Mouse (Mus musculus) macrophage (primary cell): ENCODE results near the gene Eif4e3. TPM values are rescaled to one million over a fixed set of nuclear protein-coding genes. Genes with fewer than 3 reads are reported as not detected.
A peak's percentile ranks its signal among the peaks of the same experiment; 100 is the strongest.

Experiments used
- H3K27ac ChIP-seq: fragments of 350-480 bp; formaldehyde crosslinking; 2 replicates; pipeline ENCODE4 v1.9.0; 2021
- H3K36me3 ChIP-seq: fragments of 350-480 bp; formaldehyde crosslinking; 2 replicates; pipeline ENCODE4 v1.9.0; 2021; ENCODE audit errors: inconsistent target
- H3K4me3 ChIP-seq: fragments of 350-480 bp; formaldehyde crosslinking; 2 replicates; pipeline ENCODE4 v1.9.0; 2021; ENCODE audit errors: inconsistent target
- H3K79me2 ChIP-seq: fragments of 350-480 bp; formaldehyde crosslinking; 2 replicates; pipeline ENCODE4 v1.9.0; 2021; ENCODE audit errors: inconsistent target
- WGBS: methylation state at CpG from one replicate; pipeline ENCODE4 v1.1.7; 2026; ENCODE audit warnings: inconsistent platforms; ENCODE audit not compliant: missing documents; 5-methylcytosine and 5-hydroxymethylcytosine counted together
- polyA plus RNA-seq: library from polyadenylated mRNA; stranded (reverse); fragments of 250-400 nt; gene quantifications from 3 replicates; pipeline ENCODE4 v1.2.4, GENCODE M21; 2018; ENCODE audit warnings: inconsistent platforms

The Eif4e3 gene
- polyA plus RNA-seq, 1 experiment from 2014 or later: 25.3 TPM

DNA sequence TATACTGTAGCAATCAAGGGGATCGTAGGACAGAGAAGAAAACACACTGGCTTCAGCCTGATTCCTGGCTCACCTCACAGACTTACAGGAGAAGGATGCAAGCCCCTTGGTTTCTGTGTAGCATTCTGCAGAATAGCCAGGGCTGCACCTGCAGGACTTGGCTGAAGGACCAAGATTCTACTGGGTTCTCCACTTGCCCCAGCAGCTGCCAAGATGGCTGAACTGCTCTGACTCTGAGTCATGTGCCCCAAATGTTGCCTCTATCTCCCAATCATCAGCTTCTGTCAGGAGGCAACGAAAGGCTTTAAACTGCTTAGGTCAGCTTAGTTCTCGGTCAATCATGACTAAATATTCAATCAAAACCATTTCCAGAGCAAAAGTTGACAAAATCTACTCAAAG lies 42.0 kb downstream of the Eif4e3 start:
- 96% methylated on average over 3 of the region's 3 CpGs for WGBS
- Histone ChIP-seq H3K79me2 (no peaks in the 10 kb centered on the region), H3K4me3 (no peak overlapping the region), H3K36me3 (peaks cover 12% of the 10 kb centered on the region; the same call in 1 of the 2 replicates), H3K27ac (no peak overlapping the region)

GRCm38 (mm10) chr6:99623641-99624040 lies 42.9 kb downstream of the Eif4e3 start:
- Histone ChIP-seq H3K79me2 (no peaks in the 10 kb centered on the region), H3K27ac (no peak overlapping the region), H3K4me3 (no peak overlapping the region), H3K36me3 (peaks cover 3% of the 10 kb centered on the region; the same call in 1 of the 2 replicates)
- 83% methylated on average over 5 of the region's 6 CpGs for WGBS

- no peaks in the 10 kb centered on the region for H3K79me2 ChIP-seq
- no peaks in the 10 kb centered on the region for H3K36me3 ChIP-seq
- H3K4me3 ChIP-seq: no peak overlapping the region
- no peak overlapping the region for H3K27ac ChIP-seq
- WGBS: 88% methylated on average over 4 of the region's 4 CpGs
Measured at GRCm38 (mm10) chr6:99621167-99621566, 45.4 kb downstream of the Eif4e3 start.

GRCm38 (mm10) chr6:99620471-99620870 lies 46.1 kb downstream of the Eif4e3 start:
- WGBS: 6% methylated on average over 5 of the region's 7 CpGs
- Histone ChIP-seq H3K27ac (peak overlapping the region; percentile 69), H3K36me3 (no peaks in the 10 kb centered on the region), H3K79me2 (no peaks in the 10 kb centered on the region), H3K4me3 (no peak overlapping the region; the same call in 1 of the 2 replicates)

GRCm38 (mm10) chr6:99619964-99620363 lies 46.6 kb downstream of the Eif4e3 start:
- no peak overlapping the region; the same call in 1 of the 2 replicates for H3K4me3 ChIP-seq
- H3K27ac ChIP-seq: peak overlapping the region; percentile 69
- WGBS: 16% methylated on average over 8 of the region's 8 CpGs
- no peaks in the 10 kb centered on the region for H3K79me2 ChIP-seq
- H3K36me3 ChIP-seq: no peaks in the 10 kb centered on the region

- Histone ChIP-seq H3K79me2 (no peaks in the 10 kb centered on the region), H3K36me3 (no peaks in the 10 kb centered on the region), H3K4me3 (no peak overlapping the region), H3K27ac (peak overlapping the region; percentile 69)
- WGBS: 12% methylated on average over 8 of the region's 8 CpGs
Measured at GRCm38 (mm10) chr6:99619466-99619865, 47.1 kb downstream of the Eif4e3 start.

GRCm38 (mm10) chr6:99617867-99618266 lies 48.7 kb downstream of the Eif4e3 start:
- peak overlapping the region; percentile 53 for H3K27ac ChIP-seq
- H3K79me2 ChIP-seq: no peaks in the 10 kb centered on the region
- H3K36me3 ChIP-seq: no peaks in the 10 kb centered on the region
- no peak overlapping the region for H3K4me3 ChIP-seq
- WGBS: 93% methylated on average over 7 of the region's 7 CpGs

- Histone ChIP-seq H3K27ac (peak overlapping the region; percentile 53), H3K79me2 (no peaks in the 10 kb centered on the region), H3K4me3 (no peak overlapping the region), H3K36me3 (no peaks in the 10 kb centered on the region)
- 30% methylated on average over 1 of the region's 1 CpGs for WGBS
Measured at GRCm38 (mm10) chr6:99617415-99617814, 49.2 kb downstream of the Eif4e3 start.

GRCm38 (mm10) chr6:99615272-99615751 lies 51.3 kb downstream of the Eif4e3 start:
- H3K36me3 ChIP-seq: no peaks in the 10 kb centered on the region
- no peak overlapping the region for H3K27ac ChIP-seq
- no peaks in the 10 kb centered on the region for H3K79me2 ChIP-seq
- 95% methylated on average over 10 of the region's 10 CpGs for WGBS
- H3K4me3 ChIP-seq: no peak overlapping the region

DNA sequence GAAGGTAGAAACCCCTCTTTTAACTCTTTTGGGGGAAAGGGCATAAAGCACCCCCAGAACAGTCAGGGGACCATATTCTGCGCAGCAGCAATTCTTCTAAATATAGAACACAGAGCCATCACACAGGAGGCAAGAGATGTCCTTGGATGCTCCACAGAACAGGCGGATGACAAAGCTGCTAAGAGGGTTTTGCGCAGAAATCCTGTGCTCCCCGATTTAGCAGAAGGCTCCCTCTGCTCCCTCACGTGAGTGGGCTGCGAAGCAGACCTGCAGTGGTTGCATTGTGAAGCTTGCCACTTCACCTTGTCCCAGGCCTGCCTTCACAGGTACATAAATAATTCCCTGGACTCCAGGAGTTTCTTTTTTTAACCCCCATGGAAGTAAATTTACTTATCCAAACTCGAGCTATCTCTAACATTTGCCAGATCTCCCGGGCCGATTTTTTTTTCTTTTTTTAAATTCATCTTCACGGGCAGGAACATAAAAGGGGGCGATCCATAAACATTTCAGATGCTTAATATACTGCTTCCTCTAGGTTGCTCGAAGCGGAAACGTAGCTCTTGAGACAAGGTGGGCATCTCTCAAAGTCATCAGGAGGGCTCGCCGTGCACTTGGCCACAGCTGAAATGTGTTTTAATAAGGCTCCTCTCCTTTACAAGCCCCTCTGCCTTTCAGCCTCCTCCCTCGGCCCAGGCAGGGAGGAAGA lies 51.9 kb downstream of the Eif4e3 start:
- Histone ChIP-seq H3K4me3 (no peak overlapping the region), H3K79me2 (no peaks in the 10 kb centered on the region), H3K36me3 (no peaks in the 10 kb centered on the region), H3K27ac (no peak overlapping the region)
- 88% methylated on average over 17 of the region's 17 CpGs for WGBS

- WGBS: 77% methylated on average over 6 of the region's 6 CpGs
- Histone ChIP-seq H3K4me3 (no peak overlapping the region), H3K27ac (no peak overlapping the region), H3K79me2 (no peaks in the 10 kb centered on the region), H3K36me3 (no peaks in the 10 kb centered on the region)
Measured at GRCm38 (mm10) chr6:99611866-99612265, 54.7 kb downstream of the Eif4e3 start.

GRCm38 (mm10) chr6:99610454-99611427 lies 55.8 kb downstream of the Eif4e3 start:
- Histone ChIP-seq H3K36me3 (no peaks in the 10 kb centered on the region), H3K79me2 (no peaks in the 10 kb centered on the region), H3K4me3 (no peak overlapping the region), H3K27ac (peak overlapping the region; percentile 31)
- 5% methylated on average over 14 of the region's 14 CpGs for WGBS

DNA sequence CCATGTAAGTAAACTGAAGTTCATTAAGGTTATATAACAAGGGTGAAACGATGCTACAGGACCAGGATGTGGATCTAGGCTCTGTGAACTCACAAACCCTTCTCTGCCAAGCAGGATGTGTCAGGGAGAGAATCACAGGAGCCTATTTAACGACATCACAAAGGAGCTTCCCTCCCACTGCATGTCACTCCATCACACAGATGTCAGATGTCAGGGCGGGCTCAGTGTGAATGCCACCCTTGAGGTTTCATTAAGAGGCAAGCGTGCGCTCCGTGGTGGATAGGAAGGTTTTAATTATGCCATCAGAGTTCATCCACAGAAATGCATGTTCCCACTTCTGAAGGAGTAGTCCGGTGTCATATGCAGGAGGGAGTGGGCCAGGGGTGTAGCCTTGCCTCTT lies 60.5 kb downstream of the Eif4e3 start:
- no peaks in the 10 kb centered on the region for H3K36me3 ChIP-seq
- WGBS: 95% methylated on average over 7 of the region's 7 CpGs
- no peak overlapping the region for H3K27ac ChIP-seq
- H3K4me3 ChIP-seq: no peak overlapping the region
- H3K79me2 ChIP-seq: no peaks in the 10 kb centered on the region

GRCm38 (mm10) chr6:99604758-99605157 lies 61.8 kb downstream of the Eif4e3 start:
- WGBS: 49% methylated on average over 2 of the region's 2 CpGs

GRCm38 (mm10) chr6:99602434-99602833 lies 64.1 kb downstream of the Eif4e3 start:
- H3K36me3 ChIP-seq: no peaks in the 10 kb centered on the region
- no peak overlapping the region for H3K4me3 ChIP-seq
- WGBS: 83% methylated on average over 6 of the region's 7 CpGs
- H3K79me2 ChIP-seq: no peaks in the 10 kb centered on the region
- H3K27ac ChIP-seq: no peak overlapping the region

More at GRCm38 (mm10) chr6:99604758-99605157, 61.8 kb downstream of the Eif4e3 start:
- Histone ChIP-seq H3K4me3 (no peak overlapping the region), H3K36me3 (no peaks in the 10 kb centered on the region), H3K79me2 (no peaks in the 10 kb centered on the region), H3K27ac (no peak overlapping the region)
